In genomic region chr19:56651262-56651661, GRCm38 (mm10) we compare ENCODE assay signal across 24 mouse cellular contexts.
DNase-seq lines count a peak whose midpoint lies in the region; ATAC-seq and TF ChIP-seq lines count a peak whose summit lies in the region.
"Had no signal": no experiment of that assay in that cellular context is flagged by ENCODE, and none has a peak within 500 bp of the region (broad histone marks: within the 10 kb centered on the region; RNA-seq: fewer than 3 reads in every experiment).

No protein-coding gene starts in this region.

- H3K27ac ChIP-seq in embryonic facial prominence, embryonic 12.5 days, result 0 out of 2 replicates have a peak overlapping the region, but pooled peaks have one; percentile 3
- no peak overlapping the region for H3K27ac ChIP-seq in embryonic facial prominence, embryonic 10.5 days (replicated peaks)
- H3K27ac ChIP-seq in intestine, embryonic 16.5 days (ENCODE audit: low read length), result peak overlapping the region; percentile 33
- no peak overlapping the region for H3K27ac ChIP-seq in intestine, embryonic 15.5 days
- peak overlapping the region; percentile 71 for H3K27ac ChIP-seq in lung, postnatal 0 days (ENCODE audit: low read length)
- H3K27ac ChIP-seq: forebrain, embryonic 12.5 days; hindbrain, embryonic 10.5 days; hindbrain, embryonic 15.5 days; liver, embryonic 14.5 days; neural tube, embryonic 12.5 days had no signal

- no peak for ATAC-seq in embryonic facial prominence, embryonic 12.5 days (ENCODE audit: insufficient number of reproducible peaks, insufficient read depth, low FRiP score, low TSS enrichment)
- no peak for ATAC-seq in intestine, embryonic 16.5 days
- ATAC-seq in intestine, embryonic 15.5 days, result no peak
- ATAC-seq in lung, postnatal 0 days, result no peak
- ATAC-seq: inflammation-experienced regulatory T-cells, adult 6 months had no signal

- no peaks in the 10 kb centered on the region for H3K27me3 ChIP-seq in embryonic facial prominence, embryonic 12.5 days
- H3K27me3 ChIP-seq in embryonic facial prominence, embryonic 10.5 days (replicated peaks; ENCODE audit: low read depth, poor library complexity, severe bottlenecking), result 0 out of 2 replicates have a peak, but pooled peaks cover 10% of the 10 kb centered on the region
- no peaks in the 10 kb centered on the region for H3K27me3 ChIP-seq in intestine, embryonic 16.5 days (replicated peaks; ENCODE audit: control insufficient read depth, insufficient read depth, low read length)
- H3K27me3 ChIP-seq in intestine, embryonic 15.5 days (replicated peaks), result no peaks in the 10 kb centered on the region
- H3K27me3 ChIP-seq in lung, postnatal 0 days (replicated peaks; ENCODE audit: insufficient read depth, low read length), result no peaks in the 10 kb centered on the region
- H3K27me3 ChIP-seq: heart, embryonic 12.5 days; hindbrain, embryonic 15.5 days; neural tube, embryonic 12.5 days had no signal

- no peaks in the 10 kb centered on the region for H3K9me3 ChIP-seq in embryonic facial prominence, embryonic 12.5 days
- H3K9me3 ChIP-seq in embryonic facial prominence, embryonic 10.5 days, result peaks cover 5% of the 10 kb centered on the region
- H3K9me3 ChIP-seq in intestine, embryonic 16.5 days (ENCODE audit: control insufficient read depth, low read length), result peaks cover 6% of the 10 kb centered on the region; the same call in 1 of the 2 replicates
- H3K9me3 ChIP-seq in intestine, embryonic 15.5 days, result no peaks in the 10 kb centered on the region
- no peaks in the 10 kb centered on the region for H3K9me3 ChIP-seq in lung, postnatal 0 days (ENCODE audit: low read length)
- H3K9me3 ChIP-seq: hindbrain, embryonic 15.5 days had no signal

- no peak for DNase-seq in embryonic facial prominence, embryonic 10.5 days (ENCODE audit: low spot score)
- DNase-seq in lung, postnatal 0 days (ENCODE audit: low spot score), result no peak
- no peak for DNase-seq in lung, postnatal 14 days
- DNase-seq in thymus, postnatal 0 days (ENCODE audit: low spot score), result no peak
- no peak for DNase-seq in adrenal gland, adult 2 months
- DNase-seq: adrenal gland, postnatal 25 days; cerebellum, adult 11-12 months; cerebellum, adult 9-11 months; embryo, embryonic 11 days; layer of hippocampus, postnatal 36 days; left cerebral cortex, postnatal 4 days; right cerebral cortex, adult 18-20 months; thymus, adult 18-20 months; thymus, postnatal 36 days had no signal

- WGBS in embryonic facial prominence, embryonic 12.5 days, result 71% methylated on average over 4 of the region's 4 CpGs
- WGBS in embryonic facial prominence, embryonic 10.5 days, result 78% methylated on average over 4 of the region's 4 CpGs
- WGBS in intestine, embryonic 16.5 days, result 78% methylated on average over 4 of the region's 4 CpGs
- 75% methylated on average over 4 of the region's 4 CpGs for WGBS in intestine, embryonic 15.5 days
- WGBS in lung, postnatal 0 days, result 66% methylated on average over 4 of the region's 4 CpGs

- no peak for TF ChIP-seq CTCF in lung, postnatal 0 days (IDR thresholded peaks at IDR 0.05)

- no peak overlapping the region for H3K4me2 ChIP-seq in embryonic facial prominence, embryonic 12.5 days (replicated peaks)
- no peak overlapping the region for H3K4me2 ChIP-seq in intestine, embryonic 16.5 days (ENCODE audit: low read depth, low read length)
- no peak overlapping the region for H3K4me2 ChIP-seq in intestine, embryonic 15.5 days (replicated peaks)
- no peak overlapping the region; the same call in 1 of the 2 replicates for H3K4me2 ChIP-seq in lung, postnatal 0 days (replicated peaks; ENCODE audit: low read depth, low read length)

- H3K4me1 ChIP-seq in embryonic facial prominence, embryonic 12.5 days, result peaks cover 17% of the 10 kb centered on the region
- H3K4me1 ChIP-seq in embryonic facial prominence, embryonic 10.5 days, result peaks cover 29% of the 10 kb centered on the region
- peaks cover 36% of the 10 kb centered on the region for H3K4me1 ChIP-seq in intestine, embryonic 16.5 days (ENCODE audit: control insufficient read depth, insufficient read depth, low read length)
- peaks cover 11% of the 10 kb centered on the region; the same call in 1 of the 2 replicates for H3K4me1 ChIP-seq in intestine, embryonic 15.5 days (replicated peaks)
- peaks cover 8% of the 10 kb centered on the region; the same call in 1 of the 2 replicates for H3K4me1 ChIP-seq in lung, postnatal 0 days (ENCODE audit: insufficient read depth, low read depth, low read length)

- no peak overlapping the region for H3K9ac ChIP-seq in embryonic facial prominence, embryonic 12.5 days
- H3K9ac ChIP-seq in intestine, embryonic 16.5 days (ENCODE audit: low read depth, low read length), result no peak overlapping the region
- no peak overlapping the region for H3K9ac ChIP-seq in intestine, embryonic 15.5 days
- no peak overlapping the region for H3K9ac ChIP-seq in lung, postnatal 0 days (replicated peaks; ENCODE audit: low read depth)
- H3K9ac ChIP-seq: forebrain, embryonic 12.5 days; heart, embryonic 12.5 days; hindbrain, embryonic 15.5 days; liver, embryonic 14.5 days; neural tube, embryonic 12.5 days had no signal

- H3K36me3 ChIP-seq in embryonic facial prominence, embryonic 12.5 days, result no peaks in the 10 kb centered on the region
- H3K36me3 ChIP-seq in embryonic facial prominence, embryonic 10.5 days (replicated peaks), result no peaks in the 10 kb centered on the region
- no peaks in the 10 kb centered on the region for H3K36me3 ChIP-seq in intestine, embryonic 16.5 days (ENCODE audit: control insufficient read depth, insufficient read depth, low read length)
- H3K36me3 ChIP-seq in intestine, embryonic 15.5 days, result no peaks in the 10 kb centered on the region
- H3K36me3 ChIP-seq in lung, postnatal 0 days (ENCODE audit: insufficient read depth, low read length), result no peaks in the 10 kb centered on the region
- H3K36me3 ChIP-seq: forebrain, embryonic 12.5 days; heart, embryonic 12.5 days; hindbrain, embryonic 10.5 days; hindbrain, embryonic 15.5 days; neural tube, embryonic 12.5 days had no signal

- no peak for TF ChIP-seq EP300 in lung, postnatal 0 days (IDR thresholded peaks at IDR 0.05)

- no peak overlapping the region for H3K4me3 ChIP-seq in embryonic facial prominence, embryonic 12.5 days
- no peak overlapping the region for H3K4me3 ChIP-seq in embryonic facial prominence, embryonic 10.5 days
- no peak overlapping the region for H3K4me3 ChIP-seq in intestine, embryonic 16.5 days (ENCODE audit: low read length)
- H3K4me3 ChIP-seq in intestine, embryonic 15.5 days (replicated peaks), result no peak overlapping the region
- no peak overlapping the region for H3K4me3 ChIP-seq in lung, postnatal 0 days (ENCODE audit: low read depth, low read length)
- H3K4me3 ChIP-seq: forebrain, embryonic 12.5 days; heart, embryonic 12.5 days; hindbrain, embryonic 10.5 days; hindbrain, embryonic 15.5 days; neural tube, embryonic 12.5 days had no signal

Comparison
In these comparisons a context has a peak if more than half of its experiments do, and no peak if none do; other contexts are left out.
1. H3K27ac ChIP-seq: peak in embryonic facial prominence, embryonic 12.5 days (single experiment), intestine, embryonic 16.5 days (single experiment) and lung, postnatal 0 days (single experiment); none in embryonic facial prominence, embryonic 10.5 days (single experiment) and intestine, embryonic 15.5 days (single experiment).